Mouse (Mus musculus) embryo, embryonic 11.5 days (tissue): ENCODE measurements at regions not wholly inside any gene's neighbourhood (a gene's known extent, or its start where the extent isn't known, plus 50 kb on each side); places are given as distances from the start of the nearest gene placed in this dataset.
"Not testable (repeated sequence)": the region's sequence is repeated elsewhere in the genome, so short reads cannot be mapped to it uniquely, and the experiment has no call there.

Experiments
- DNase-seq: peaks from one replicate; pipeline ENCODE4 v3.0.0-alpha.2; 2012; ENCODE audit warnings: low read depth, low spot score

DNA sequence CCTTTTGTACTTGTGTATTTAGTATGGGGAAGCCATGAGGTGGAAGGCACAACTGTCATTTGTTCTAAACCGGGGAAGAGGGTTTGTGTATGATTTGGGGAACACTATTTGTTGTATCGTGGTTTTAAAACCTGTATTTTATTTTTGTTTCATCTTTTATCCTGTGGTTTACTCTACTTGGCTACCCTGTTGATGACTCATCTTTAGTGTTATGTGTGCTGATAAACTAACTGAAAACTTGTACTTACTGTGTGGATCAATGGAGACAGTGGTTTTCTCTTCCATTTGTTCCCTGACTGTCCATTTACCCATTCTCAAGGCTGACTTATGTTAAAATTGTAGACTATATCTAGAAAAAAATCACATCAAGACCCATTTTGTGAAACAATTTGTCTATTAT, 512.8 kb downstream of the Serpinb8 start:
- no peak for DNase-seq

DNA sequence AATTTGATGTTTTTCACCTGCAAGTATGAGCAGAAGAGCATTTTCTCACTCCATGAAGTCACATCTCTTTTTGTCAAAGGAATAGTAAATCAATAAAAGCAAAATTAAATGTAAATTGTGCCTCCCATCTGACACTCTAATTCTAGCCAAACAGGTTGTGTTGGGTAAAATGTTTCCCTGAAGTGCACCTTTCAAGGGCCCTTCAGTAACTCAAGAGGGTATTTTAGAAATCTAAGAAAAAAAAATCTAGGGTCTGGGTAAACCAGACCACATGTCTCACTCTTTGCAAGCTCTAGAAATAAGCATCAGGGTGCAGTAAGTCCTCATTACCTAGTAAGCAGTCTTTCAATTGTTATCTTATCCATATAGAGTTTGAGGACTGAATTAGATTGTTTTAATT, 521.2 kb downstream of the Serpinb8 start:
- no peak for DNase-seq

DNA sequence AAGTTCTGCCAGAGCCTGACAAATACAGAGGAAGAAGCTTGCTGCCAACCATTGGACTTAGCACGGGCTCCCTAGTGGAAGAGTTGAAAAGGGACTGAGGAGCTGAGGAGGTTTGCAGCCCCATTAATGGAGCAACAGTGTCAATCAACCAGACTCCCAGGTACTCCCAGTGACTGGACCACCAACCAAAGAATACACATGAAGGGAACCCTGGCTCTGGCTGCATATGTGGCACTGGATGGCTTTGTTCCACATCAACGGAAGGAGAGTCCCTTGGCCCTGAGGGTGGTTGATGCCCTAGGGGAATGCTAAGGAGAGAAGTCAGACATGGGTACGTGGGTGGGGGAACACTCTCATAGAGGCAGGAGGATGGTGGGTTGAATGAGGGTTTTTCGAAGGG, 537.6 kb downstream of the Serpinb8 start:
- DNase-seq = no peak

DNA sequence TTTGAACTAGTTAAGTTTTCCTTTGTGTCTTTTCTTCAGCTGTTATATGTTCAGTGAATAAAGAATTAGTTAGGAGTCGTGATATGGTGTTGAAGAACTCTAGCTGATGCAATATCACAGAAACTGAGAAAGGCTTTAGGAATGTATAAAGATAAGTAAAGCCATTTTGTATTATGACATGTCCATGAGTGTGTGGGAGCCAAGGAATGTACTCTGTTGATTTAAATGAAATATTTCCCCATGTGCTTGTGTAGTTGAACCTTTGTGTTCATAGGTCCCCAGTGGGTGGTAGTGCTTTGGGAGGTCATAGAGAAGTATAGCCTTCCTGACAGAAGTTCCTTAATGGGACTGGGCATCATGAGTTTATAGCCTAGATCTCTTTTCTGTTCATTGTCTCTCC, 542.2 kb downstream of the Serpinb8 start:
- no peak for DNase-seq

DNA sequence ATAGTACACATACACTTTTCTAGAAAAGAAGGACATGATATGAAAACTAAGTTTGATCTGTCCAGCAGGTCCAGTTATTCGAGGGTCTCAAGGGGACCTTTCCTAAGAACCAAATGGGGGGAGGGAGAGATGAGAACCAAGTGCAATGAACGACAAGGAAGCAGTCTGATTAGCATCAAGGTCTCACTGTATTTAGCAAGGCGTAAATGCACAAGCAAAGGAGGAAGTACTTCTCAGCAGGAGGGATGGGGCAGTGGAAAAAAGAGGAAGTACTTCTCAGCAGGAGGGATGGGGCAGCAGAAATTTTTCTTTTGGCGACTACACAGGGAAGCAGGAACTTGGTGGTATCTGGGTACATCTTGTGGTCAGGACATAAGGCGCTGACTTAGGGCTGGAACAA, 545.5 kb downstream of the Serpinb8 start:
- not testable (repeated sequence) for DNase-seq

DNA sequence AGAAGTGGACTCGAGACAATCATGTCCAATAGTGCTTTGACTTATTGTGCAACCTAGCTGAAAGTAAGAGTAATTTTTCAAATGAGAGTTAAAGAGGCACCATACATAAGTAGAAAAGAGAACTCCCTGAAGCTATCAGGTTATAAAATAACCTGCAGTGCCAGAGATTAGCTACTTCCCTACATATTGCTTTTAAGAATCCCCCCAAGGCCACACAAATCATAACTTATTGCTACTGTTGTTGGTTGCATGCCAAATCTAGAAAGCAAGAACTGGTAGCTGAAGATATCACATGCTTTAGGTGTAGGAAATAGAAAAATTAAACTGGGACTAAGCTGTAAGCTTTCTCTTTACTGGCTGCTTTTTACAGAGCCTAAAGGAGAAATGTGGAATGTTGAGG, 554.3 kb downstream of the Serpinb8 start:
- DNase-seq = no peak

DNA sequence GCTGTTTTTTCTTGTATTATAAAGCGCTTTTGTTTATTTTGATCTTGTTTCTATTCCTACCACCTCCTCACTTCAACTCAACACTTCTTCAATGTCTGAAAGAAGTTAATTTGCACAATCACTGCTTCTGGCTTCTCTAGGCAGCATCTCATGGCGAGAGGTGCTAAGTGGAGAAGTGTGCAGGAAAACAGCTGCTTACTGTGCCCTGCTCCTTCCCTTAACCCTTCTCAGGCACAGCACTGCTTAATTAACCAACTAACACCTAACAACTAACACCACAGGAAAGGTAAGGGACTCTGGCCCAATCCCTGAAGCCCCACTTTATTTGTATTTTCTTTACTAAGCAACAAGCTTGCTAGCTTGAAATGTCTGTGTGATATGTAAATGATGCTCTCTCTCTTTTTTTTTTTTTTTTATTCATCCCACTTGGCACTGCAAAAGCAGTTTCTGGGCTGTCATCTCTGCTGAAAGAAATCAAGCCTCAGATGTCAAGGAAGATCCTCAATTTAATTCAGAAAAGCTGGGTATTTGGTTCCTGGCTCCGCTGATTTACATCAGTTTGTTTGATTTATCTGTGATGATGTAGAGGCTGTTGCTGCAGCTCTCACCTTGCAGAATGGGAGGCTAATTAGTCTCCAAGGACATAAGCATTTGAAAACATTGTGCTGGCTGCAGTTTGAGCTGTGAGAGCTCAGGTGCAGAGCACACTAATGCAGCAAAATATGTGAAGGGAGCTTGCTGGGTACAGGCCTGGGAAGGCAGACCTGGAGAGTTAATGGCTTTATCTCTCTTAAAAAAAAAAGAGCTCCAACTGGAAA, 591.8 kb downstream of the Serpinb8 start:
- DNase-seq = no peak

DNA sequence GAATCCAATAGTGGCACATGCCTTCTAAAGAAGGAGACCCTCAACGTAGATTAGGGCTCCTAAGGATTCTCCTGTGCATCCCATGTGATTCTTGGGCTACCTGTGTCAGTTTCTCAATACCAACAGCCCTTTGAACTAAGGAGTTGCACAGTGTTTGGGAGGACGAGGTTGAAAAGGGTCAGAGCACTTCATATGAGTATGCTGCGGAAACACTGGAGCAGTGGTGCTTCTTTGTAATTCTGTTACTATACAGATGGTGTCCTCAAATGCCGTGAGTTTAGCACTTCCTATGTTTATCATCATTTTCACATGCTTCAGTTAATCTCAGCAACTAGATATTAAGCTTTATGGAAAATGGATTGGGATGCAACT, 592.3 kb downstream of the Serpinb8 start:
- no peak for DNase-seq

DNA sequence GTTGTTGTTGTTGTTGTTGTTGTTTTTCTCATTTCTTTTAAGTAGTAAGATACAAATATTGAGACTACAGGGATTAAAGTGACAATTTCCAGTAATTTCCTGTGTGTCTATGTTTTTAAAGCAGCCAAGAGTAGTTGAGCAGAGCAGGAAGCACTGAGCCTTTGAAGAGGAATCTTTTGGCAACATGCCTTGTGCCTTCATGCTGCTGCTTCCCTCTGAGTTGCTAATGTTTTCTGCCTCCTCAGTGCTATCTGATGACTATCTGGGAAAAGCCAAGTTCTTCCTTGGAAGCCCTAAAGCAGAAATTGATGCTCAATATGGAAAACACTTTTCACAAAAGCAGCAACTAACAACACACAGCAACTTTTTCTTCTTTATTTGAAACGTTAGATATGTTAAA, 634.2 kb downstream of the Serpinb8 start:
- no peak for DNase-seq

DNA sequence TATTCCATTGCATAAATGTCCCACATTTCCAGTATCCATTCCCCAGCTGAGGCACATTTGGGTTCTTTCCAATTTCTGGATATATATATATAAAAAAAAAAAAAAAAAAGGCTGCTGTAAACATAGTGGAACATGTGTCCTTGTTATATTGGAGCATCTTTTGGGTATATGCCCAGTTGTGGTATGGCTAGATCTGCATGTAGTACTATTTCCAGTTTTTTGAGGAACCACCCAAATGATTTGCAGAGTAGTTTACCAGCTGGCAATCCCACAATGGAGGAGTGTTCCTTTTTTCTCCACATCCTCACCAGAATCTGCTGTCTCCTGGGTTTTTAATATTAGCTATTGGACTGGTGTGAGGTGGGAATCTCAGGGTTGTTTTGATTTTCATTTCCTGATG, 650.3 kb downstream of the Serpinb8 start:
- DNase-seq = no peak

DNA sequence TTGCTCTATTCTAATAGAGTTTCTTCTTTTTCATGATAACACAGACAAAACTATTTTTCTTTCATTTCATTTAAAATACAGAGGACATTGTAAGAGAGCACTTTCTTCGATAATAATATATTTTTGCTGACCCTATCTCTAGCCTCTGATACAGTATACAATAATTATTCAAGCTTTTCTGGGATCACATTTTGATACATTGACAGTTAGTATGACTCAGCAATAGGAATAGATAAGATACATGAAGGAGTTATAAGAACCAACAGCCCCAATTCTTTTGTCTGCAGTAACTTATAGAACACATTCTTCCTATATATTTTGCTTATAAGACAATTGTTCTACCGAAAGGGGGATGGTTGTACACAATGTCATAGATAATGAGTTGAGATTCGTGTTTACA, 665.3 kb downstream of the Serpinb8 start:
- no peak for DNase-seq

DNA sequence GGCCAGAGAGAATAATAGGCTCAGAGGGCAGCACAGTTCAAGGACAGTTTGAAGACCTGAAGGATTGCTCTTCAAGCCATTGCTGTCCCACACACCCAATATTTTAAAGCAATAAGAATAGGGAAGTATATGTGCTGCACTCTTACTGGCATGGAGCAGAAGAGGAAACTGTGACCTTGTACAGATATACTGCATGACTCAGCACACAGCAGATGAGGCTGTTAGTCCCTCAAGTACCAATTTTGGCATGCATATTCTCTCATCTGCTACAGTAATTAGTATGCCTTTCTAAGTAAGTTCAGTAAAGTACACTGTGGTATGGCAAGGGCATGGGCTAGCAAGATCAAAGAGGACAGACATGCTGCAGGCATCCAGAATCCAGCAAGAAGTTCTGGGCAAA, 669.5 kb downstream of the Serpinb8 start:
- DNase-seq = no peak

DNA sequence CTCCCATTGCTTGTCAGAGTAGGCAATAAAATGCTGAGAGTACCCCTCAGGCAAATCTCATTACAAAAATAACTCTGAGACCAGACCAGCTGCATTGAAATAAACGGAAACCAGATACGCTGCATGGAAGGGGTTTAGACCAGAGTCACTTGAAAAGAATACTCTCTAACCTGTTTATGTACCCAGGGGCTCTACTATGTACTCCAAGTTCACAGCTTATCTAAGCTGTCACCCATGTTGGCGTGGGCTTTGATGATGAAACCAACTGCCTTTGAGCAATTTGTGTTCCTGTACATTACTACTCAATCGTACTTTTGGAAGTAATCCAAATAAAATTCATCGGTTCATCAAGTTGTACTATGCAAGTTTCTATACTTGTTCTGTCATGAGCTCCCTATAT, 692.3 kb downstream of the Serpinb8 start:
- no peak for DNase-seq

DNA sequence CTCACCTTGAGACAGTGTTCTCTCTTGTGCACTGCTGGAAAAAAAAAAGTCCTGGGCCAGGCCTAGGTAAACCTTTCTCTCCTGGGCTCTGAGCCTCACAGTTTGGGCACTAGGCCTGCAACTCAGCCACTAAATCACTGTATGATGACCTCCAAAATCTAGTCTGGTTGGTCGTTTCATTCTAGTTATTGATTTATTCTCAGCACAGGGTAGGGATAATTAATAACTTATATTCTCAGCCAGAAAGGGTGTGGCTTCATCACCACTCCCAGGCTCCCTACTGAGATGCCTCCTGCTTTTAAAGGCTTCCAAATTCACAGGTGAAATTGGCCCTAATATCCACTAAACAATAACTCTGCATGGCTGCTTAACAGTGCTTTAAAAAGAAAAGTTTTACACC, 696.8 kb downstream of the Serpinb8 start:
- DNase-seq = no peak
